Mouse (Mus musculus) myocyte (in vitro differentiated cells): ENCODE results near the gene Ly86.

Experiments used
- E2F4 ChIP-seq: IDR thresholded peaks from one replicate; pipeline ENCODE4 v1.6.1; 2011; ENCODE audit warnings: mild to moderate bottlenecking, control low read depth, moderate library complexity; ENCODE audit not compliant: insufficient read depth
- POLR2AphosphoS2 ChIP-seq: IDR thresholded peaks from one replicate; pipeline ENCODE4 v1.6.1; 2011; ENCODE audit warnings: low read depth, control low read depth; ENCODE audit not compliant: insufficient read length

DNA sequence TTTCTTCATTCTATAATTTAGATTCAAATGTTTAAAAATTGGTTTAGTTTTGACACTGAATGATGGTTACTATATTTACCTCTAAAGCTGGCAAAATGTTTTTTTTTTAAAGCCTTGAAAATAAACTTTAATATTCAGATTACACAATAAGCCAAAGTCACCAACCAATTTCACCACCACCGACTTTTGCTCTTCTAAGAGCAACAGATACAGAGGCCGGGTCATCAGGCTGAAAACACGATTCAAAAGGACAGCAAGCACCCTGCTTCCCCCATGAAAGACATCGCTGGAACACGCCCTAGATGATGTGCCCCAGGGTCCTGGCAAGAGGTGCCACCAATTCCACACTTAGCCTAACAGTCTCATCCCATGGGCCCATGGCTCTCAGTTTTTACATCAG, 113.5 kb downstream of the Ly86 start:
- no peak for TF ChIP-seq E2F4
- no peak for TF ChIP-seq POLR2AphosphoS2
